Mouse (Mus musculus) intestine, embryonic 16.5 days (tissue): ENCODE measurements around the gene Tmem219. TPM values are rescaled to one million over a fixed set of nuclear protein-coding genes. Genes with fewer than 3 reads are reported as not detected.
"Not testable (repeated sequence)": the region's sequence is repeated elsewhere in the genome, so short reads cannot be mapped to it uniquely, and the experiment has no call there.

Source experiments
- ATAC-seq: fragments of 200-750 bp; cut with Nextera tagmentation; 2 replicates; pipeline ENCODE4 v1.8.0; 2017; ENCODE audit warnings: moderate TSS enrichment, moderate library complexity
- H3K27ac ChIP-seq: fragments of 300-500 bp; sonication (generic); 2 replicates; pipeline ENCODE4 v1.5.1; 2014; ENCODE audit warnings: mild to moderate bottlenecking, low read length
- H3K27me3 ChIP-seq: fragments of 300-500 bp; sonication (generic); replicated peaks from 2 replicates; pipeline ENCODE4 v1.6.1; 2014; ENCODE audit warnings: low read length, control low read depth, mixed read lengths; ENCODE audit not compliant: control insufficient read depth, insufficient read depth
- H3K36me3 ChIP-seq: fragments of 300-500 bp; sonication (generic); 2 replicates; pipeline ENCODE4 v1.6.1; 2014; ENCODE audit warnings: low read length, control low read depth; ENCODE audit not compliant: control insufficient read depth, insufficient read depth
- H3K4me1 ChIP-seq: fragments of 300-500 bp; sonication (generic); 2 replicates; pipeline ENCODE4 v1.6.1; 2014; ENCODE audit warnings: low read length, control low read depth, mixed read lengths; ENCODE audit not compliant: control insufficient read depth, insufficient read depth
- H3K4me2 ChIP-seq: fragments of 300-500 bp; sonication (generic); 2 replicates; pipeline ENCODE4 v1.6.1; 2014; ENCODE audit warnings: low read depth, low read length, control low read depth
- H3K4me3 ChIP-seq: fragments of 300-500 bp; sonication (generic); 2 replicates; pipeline ENCODE4 v1.5.1; 2014; ENCODE audit warnings: mild to moderate bottlenecking, low read length
- H3K9ac ChIP-seq: fragments of 300-500 bp; sonication (generic); 2 replicates; pipeline ENCODE4 v1.6.1; 2014; ENCODE audit warnings: low read depth, low read length
- H3K9me3 ChIP-seq: fragments of 300-500 bp; sonication (generic); 2 replicates; pipeline ENCODE4 v1.6.1; 2016; ENCODE audit warnings: low read length, control low read depth; ENCODE audit not compliant: control insufficient read depth
- WGBS: fragments of 180-500 bp; shearing (Covaris S2); extraction: QIAGEN DNeasy Blood & Tissue Kit; methylation state at CpG from one replicate; pipeline ENCODE4 v1.1.7; 2014; 5-methylcytosine and 5-hydroxymethylcytosine counted together
- polyA plus RNA-seq: library from polyadenylated mRNA; unstranded; fragments of >200 nt; fragmentation: Nextera tagmentation; extraction: Ambion mirVana; gene quantifications from 2 replicates; pipeline ENCODE4 v1.2.1, GENCODE M21; 2015

Gene Tmem219
- polyA plus RNA-seq, 1 experiment from 2014 or later, result 34.1 TPM

DNA sequence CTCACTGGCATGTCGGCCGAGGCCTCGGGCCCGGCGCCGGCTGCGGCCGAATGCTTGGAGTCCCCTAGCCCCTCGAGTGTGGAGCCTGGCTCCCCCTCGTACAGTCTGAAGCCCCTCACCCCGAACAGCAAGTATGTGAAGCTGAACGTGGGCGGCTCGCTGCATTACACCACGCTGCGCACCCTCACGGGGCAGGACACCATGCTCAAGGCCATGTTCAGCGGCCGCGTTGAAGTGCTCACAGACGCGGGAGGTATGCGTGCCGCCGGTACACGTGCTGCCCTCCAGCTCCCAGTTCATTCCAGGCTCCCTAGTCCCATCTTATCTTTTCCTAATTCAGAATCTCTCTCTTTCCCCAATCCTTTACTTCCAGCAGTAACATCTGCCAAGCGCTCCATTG lies 6.3 kb upstream of the Tmem219 start:
- no peaks in the 10 kb centered on the region for H3K9me3 ChIP-seq
- H3K27ac ChIP-seq, result peak overlapping the region; percentile 37
- H3K4me1 ChIP-seq, result peaks cover 6% of the 10 kb centered on the region; the same call in 1 of the 2 replicates
- ATAC-seq, result peak; percentile 76
- H3K36me3 ChIP-seq, result 0 out of 2 replicates have a peak, but pooled peaks cover 8% of the 10 kb centered on the region
- H3K27me3 ChIP-seq, result no peaks in the 10 kb centered on the region
- peak overlapping the region; percentile 92 for H3K4me3 ChIP-seq
- H3K4me2 ChIP-seq, result peak overlapping the region; percentile 87
- under 1% methylated on average over 27 of the region's 27 CpGs for WGBS
- peak overlapping the region; percentile 85 for H3K9ac ChIP-seq

DNA sequence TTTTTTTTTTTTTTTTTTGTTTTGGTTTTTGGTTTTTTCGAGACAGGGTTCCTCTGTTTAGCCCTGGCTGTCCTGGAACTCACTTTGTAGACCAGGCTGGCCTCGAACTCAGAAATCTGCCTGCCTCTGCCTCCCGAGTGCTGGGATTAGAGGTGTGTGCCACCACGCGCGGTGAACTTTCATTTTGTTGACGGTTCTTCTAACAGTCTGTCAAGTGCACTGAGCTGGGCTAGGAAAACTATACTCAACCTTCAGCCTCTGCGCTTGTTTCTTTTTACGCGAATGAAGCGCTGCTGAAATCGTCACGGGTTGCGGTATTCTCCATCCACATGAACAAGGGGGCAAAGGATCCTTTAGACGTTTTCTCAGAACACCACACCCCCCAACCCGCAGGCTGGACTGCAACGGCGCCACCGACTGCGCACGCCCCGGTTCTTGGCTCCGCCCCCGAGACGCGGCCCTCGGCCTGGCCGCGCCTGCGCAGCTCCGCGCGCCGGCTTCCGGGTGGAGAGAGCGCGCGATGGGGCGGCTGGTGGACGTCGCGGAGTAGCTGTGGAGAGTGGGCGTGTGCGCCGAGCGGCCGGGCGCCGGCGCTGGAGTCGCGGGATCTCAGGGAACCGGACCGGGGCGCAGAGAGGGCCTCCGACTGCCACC lies 5.8 kb upstream of the Tmem219 start, which contains the start of gene Kctd13:
Gene Kctd13 (plus strand): TSS at position 496 of the 654 bp plus-strand sequence.
- H3K36me3 ChIP-seq, result 0 out of 2 replicates have a peak, but pooled peaks cover 5% of the 10 kb centered on the region
- H3K27me3 ChIP-seq, result no peaks in the 10 kb centered on the region
- peaks cover 6% of the 10 kb centered on the region; the same call in 1 of the 2 replicates for H3K4me1 ChIP-seq
- ATAC-seq, result peak; percentile 99
- peak within 1 kb of the TSS; percentile 54 for H3K27ac ChIP-seq
- H3K4me3 ChIP-seq, result peak within 1 kb of the TSS; percentile 92
- WGBS, result 3% methylated on average over 51 of the region's 56 CpGs
- H3K9ac ChIP-seq, result peak within 1 kb of the TSS; percentile 85
- no peaks in the 10 kb centered on the region for H3K9me3 ChIP-seq
- peak within 1 kb of the TSS; percentile 87 for H3K4me2 ChIP-seq

DNA sequence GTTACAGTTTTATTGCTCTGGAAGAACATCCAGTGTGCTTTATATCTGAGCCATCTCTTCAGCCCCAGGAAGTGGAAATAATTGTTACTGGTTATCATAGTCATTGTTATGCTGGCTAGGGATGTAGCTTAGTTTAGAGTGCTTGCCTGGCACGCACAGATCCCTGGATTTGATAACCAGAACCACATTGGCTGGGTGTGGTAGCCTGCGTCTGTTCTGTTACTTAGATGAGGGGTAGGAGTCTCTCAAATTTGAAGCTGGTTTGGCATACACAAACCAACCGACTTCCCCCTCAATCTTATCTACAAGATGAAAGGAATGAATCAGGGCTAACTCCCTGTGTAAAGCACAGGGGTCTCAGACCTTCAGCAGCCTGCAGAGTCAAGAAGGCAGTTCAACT lies 3.6 kb upstream of the Tmem219 start:
- Histone ChIP-seq H3K27ac (no peak overlapping the region), H3K36me3 (no peaks in the 10 kb centered on the region), H3K4me3 (no peak overlapping the region), H3K9ac (no peak overlapping the region), H3K27me3 (no peaks in the 10 kb centered on the region), H3K4me2 (no peak overlapping the region), H3K4me1 (peaks cover 13% of the 10 kb centered on the region; the same call in 1 of the 2 replicates), H3K9me3 (no peaks in the 10 kb centered on the region)
- no peak for ATAC-seq
- 19% methylated on average over 3 of the region's 3 CpGs for WGBS

DNA sequence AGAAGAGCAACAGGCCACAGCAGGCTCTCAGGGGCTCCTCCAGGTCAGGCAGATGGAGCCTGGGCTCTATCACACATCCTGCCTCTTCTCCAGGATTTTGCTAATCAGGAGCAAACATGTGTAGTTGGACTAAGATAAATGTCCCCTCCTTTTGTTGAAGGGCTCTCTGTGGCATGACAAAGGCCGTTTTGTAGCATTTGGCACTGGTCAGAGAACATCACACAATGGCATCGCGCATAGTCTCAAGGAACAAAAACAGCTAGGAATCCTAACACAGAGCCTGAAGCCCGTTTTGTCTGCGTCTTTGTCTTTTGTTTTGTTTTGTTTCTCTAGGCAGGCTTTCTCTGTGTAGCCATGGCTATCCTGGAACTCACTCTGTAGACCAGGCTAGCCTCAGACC lies 1.3 kb upstream of the Tmem219 start:
- H3K27ac ChIP-seq, result no peak overlapping the region
- ATAC-seq, result no peak

DNA sequence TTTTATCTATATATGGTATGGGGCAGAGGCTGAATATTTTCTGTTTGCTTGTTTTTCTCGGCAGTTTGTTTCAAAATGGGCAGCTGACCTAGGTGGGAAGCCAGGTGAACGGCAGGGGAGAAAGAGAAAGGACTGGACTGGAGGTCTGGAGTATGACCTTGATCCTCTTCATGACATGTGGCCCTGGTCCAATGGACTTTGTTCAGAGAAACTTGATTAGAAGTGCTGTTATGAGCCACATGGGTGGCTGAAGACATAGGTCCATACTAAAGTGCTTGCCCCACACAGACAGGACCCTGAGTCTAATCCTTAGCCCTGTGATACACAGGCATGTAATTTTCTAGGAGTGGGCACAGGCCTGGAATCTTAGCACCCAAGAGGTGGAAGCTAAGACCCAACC lies 1.2 kb downstream of the Tmem219 start:
- Histone ChIP-seq H3K27me3 (no peaks in the 10 kb centered on the region), H3K9me3 (no peaks in the 10 kb centered on the region), H3K9ac (no peak overlapping the region), H3K4me1 (peaks cover 7% of the 10 kb centered on the region; the same call in 1 of the 2 replicates), H3K4me2 (no peak overlapping the region), H3K36me3 (no peaks in the 10 kb centered on the region), H3K4me3 (no peak overlapping the region), H3K27ac (no peak overlapping the region)
- peak; percentile 42; the same call in 1 of the 2 replicates for ATAC-seq
- WGBS, result 58% methylated on average over 2 of the region's 2 CpGs

More for the DNA sequence above, 1.3 kb upstream of the Tmem219 start:
- Histone ChIP-seq H3K36me3 (no peaks in the 10 kb centered on the region), H3K9me3 (no peaks in the 10 kb centered on the region), H3K4me2 (no peak overlapping the region), H3K4me1 (peaks cover 7% of the 10 kb centered on the region; the same call in 1 of the 2 replicates), H3K27me3 (no peaks in the 10 kb centered on the region), H3K9ac (no peak overlapping the region), H3K4me3 (no peak overlapping the region)
- 62% methylated on average over 5 of the region's 5 CpGs for WGBS

DNA sequence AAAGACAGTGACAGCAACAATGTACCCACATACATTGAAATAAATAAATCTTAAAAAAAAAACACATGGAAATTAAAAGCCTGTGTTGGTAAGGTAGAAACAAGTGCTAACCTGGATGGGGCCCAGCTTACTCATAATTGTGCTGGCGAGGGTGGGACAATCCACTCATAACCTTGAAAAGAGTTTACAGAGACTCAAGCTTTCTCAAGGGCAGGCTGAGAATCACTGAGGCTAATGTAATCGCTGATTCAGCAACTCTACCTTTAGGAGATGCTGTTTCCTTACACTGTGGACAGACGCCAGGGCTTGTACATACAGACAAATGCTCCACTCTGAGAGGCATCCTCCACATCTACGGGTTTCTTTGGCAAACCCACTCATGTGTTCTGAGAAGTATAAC lies 2.7 kb downstream of the Tmem219 start:
- Histone ChIP-seq H3K4me2 (no peak overlapping the region), H3K4me1 (peaks cover 7% of the 10 kb centered on the region; the same call in 1 of the 2 replicates), H3K4me3 (no peak overlapping the region), H3K36me3 (no peaks in the 10 kb centered on the region), H3K27me3 (no peaks in the 10 kb centered on the region), H3K9ac (no peak overlapping the region), H3K27ac (no peak overlapping the region), H3K9me3 (no peaks in the 10 kb centered on the region)
- ATAC-seq, result no peak
- WGBS, result 74% methylated on average over 4 of the region's 4 CpGs

DNA sequence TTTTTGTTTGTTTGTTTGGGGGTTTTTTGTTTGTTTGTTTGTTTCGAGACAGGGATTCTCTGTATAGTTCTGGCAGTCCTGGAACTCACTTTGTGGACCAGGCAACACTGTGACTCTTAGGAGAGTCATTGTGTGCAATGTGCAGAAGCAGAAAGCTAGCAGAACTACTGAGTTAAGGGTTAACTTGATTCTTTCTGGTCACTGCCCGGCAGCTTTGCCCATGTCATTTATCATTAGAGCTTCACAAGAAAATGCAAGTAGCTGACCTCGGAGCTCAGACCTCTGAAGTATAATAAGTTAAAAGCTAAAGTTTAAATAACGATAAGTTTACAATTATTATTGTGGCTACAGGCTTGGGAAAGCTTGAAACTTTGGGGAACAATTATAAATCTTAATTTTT lies 4.4 kb downstream of the Tmem219 start:
- not testable (repeated sequence) for H3K9ac ChIP-seq, H3K36me3 ChIP-seq, H3K27ac ChIP-seq, ATAC-seq, H3K9me3 ChIP-seq, H3K27me3 ChIP-seq, H3K4me1 ChIP-seq, H3K4me3 ChIP-seq, H3K4me2 ChIP-seq
- 31% methylated on average over 4 of the region's 4 CpGs for WGBS

DNA sequence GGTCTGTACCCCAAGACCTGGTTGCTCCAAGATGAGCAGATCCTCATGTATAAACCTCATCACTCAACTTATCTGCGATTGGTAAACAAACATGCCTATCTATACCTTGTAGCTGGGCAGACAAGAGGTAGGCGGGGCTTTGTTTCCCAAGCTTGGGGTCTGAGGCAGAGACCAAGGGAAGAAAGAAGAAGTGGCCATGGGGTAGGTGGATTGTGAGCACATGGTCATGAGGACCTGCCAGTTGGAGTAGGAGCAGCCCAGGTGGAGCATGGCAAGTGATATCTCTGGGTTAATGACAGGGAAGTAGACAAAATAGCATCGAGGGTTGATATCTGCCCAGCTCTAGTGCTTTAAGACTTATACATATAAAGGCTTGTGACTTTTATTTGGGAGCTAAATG lies 7.9 kb downstream of the Tmem219 start:
- WGBS, result 72% methylated on average over 3 of the region's 3 CpGs
- H3K27me3 ChIP-seq, result no peaks in the 10 kb centered on the region
- no peaks in the 10 kb centered on the region for H3K36me3 ChIP-seq
- H3K9ac ChIP-seq, result no peak overlapping the region
- no peak overlapping the region for H3K27ac ChIP-seq
- H3K4me3 ChIP-seq, result no peak overlapping the region
- H3K4me1 ChIP-seq, result no peaks in the 10 kb centered on the region
- H3K9me3 ChIP-seq, result no peaks in the 10 kb centered on the region
- no peak overlapping the region for H3K4me2 ChIP-seq
- no peak for ATAC-seq

DNA sequence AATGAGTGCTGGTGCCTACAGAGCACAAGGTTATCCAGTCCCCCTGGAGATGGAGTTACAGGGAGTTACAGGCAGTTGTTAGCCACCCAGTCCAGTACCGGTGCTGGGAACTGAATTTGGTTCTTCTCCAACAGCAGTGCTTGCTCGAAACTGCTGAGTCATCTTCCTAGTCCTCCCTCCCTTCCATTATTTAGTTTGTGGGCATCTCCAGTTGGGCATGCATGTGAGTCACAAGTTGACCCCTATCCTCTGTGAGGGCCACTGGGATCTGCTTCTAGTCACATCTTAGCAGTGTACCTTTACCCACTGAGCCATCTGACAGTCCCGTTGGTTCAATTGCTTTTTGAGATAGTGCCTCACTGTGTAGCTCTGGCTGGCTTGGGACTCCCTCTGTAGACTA lies 17.1 kb downstream of the Tmem219 start:
- Histone ChIP-seq H3K4me3 (no peak overlapping the region), H3K9ac (no peak overlapping the region), H3K9me3 (no peaks in the 10 kb centered on the region), H3K4me1 (no peaks in the 10 kb centered on the region), H3K36me3 (no peaks in the 10 kb centered on the region), H3K4me2 (no peak overlapping the region), H3K27ac (no peak overlapping the region), H3K27me3 (no peaks in the 10 kb centered on the region)
- 74% methylated on average over 3 of the region's 3 CpGs for WGBS
- no peak for ATAC-seq

DNA sequence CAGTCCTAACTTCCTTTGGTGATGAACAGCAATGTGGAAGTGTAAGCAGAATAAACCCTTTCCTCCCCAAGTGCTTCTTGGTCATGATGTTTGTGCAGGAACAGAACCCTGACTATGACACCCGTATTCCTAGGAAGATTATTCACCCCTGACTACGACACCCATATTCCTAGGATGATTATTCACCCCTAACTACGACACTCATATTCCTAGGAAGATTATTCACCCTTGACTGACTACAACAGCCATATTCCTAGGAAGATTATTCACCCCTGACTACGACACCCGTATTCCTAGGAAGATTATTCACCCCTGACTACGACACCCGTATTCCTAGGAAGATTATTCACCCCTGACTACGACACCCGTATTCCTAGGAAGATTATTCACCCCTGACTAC lies 22.9 kb downstream of the Tmem219 start:
- not testable (repeated sequence) for H3K4me2 ChIP-seq, H3K27me3 ChIP-seq, H3K36me3 ChIP-seq, ATAC-seq, H3K9me3 ChIP-seq, H3K27ac ChIP-seq, H3K4me1 ChIP-seq, H3K4me3 ChIP-seq, H3K9ac ChIP-seq
- 92% methylated on average over 7 of the region's 9 CpGs for WGBS
